Mouse (Mus musculus) small intestine, adult 2 months (tissue): ENCODE results near the gene BC067074. TPM values are rescaled to one million over a fixed set of nuclear protein-coding genes. Genes with fewer than 3 reads are reported as not detected.

ENCODE experiments used
- H3K27ac ChIP-seq: fragments of 200-500 bp; 2 replicates; pipeline ENCODE4 v1.5.1; 2012; ENCODE audit warnings: low read depth, low read length, control low read depth, inconsistent platforms; ENCODE audit not compliant: insufficient read depth
- H3K27me3 ChIP-seq: fragments of 200-500 bp; 2 replicates; pipeline ENCODE4 v1.6.1; 2012; ENCODE audit warnings: mild to moderate bottlenecking, moderate library complexity, low read length, inconsistent platforms; ENCODE audit not compliant: control insufficient read depth, insufficient read depth
- H3K36me3 ChIP-seq: fragments of 200-500 bp; 2 replicates; pipeline ENCODE4 v1.6.1; 2012; ENCODE audit warnings: mild to moderate bottlenecking, low read length, control low read depth, inconsistent platforms; ENCODE audit not compliant: control insufficient read depth, insufficient read depth
- H3K4me1 ChIP-seq: fragments of 200-500 bp; 2 replicates; pipeline ENCODE4 v1.6.1; 2012; ENCODE audit warnings: low read length, inconsistent platforms, mixed read lengths; ENCODE audit not compliant: control insufficient read depth, insufficient read depth, insufficient read length
- H3K4me3 ChIP-seq: fragments of 200-500 bp; 2 replicates; pipeline ENCODE4 v1.5.1; 2012; ENCODE audit warnings: low read depth, mild to moderate bottlenecking, control low read depth, inconsistent platforms, low read length, moderate library complexity
- CTCF ChIP-seq: fragments of 200-500 bp; IDR thresholded peaks from 2 replicates; pipeline ENCODE4 v1.5.1; 2012; ENCODE audit warnings: low read depth, mild to moderate bottlenecking, control low read depth, inconsistent platforms, low read length, moderate library complexity, mixed read lengths; ENCODE audit not compliant: insufficient replicate concordance, insufficient read length; ENCODE audit errors: extremely low read depth
- POLR2A ChIP-seq: fragments of 200-500 bp; IDR thresholded peaks from 2 replicates; pipeline ENCODE4 v1.6.1; 2012; ENCODE audit warnings: low read depth, mild to moderate bottlenecking, control low read depth, inconsistent platforms, low read length, moderate library complexity
- WGBS: fragments of 180-500 bp; shearing (Covaris S2); methylation state at CpG from one replicate; pipeline ENCODE4 v1.1.7; 2018; 5-methylcytosine and 5-hydroxymethylcytosine counted together
- polyA plus RNA-seq: library from polyadenylated mRNA; depleted of rRNA; stranded (reverse); fragments of >200 nt; gene quantifications from 2 replicates; pipeline ENCODE4 v1.2.3, GENCODE M21; 2012

The BC067074 gene
- polyA plus RNA-seq, 1 experiment, result 0.10 TPM

GRCm38 (mm10) chr13:113332256-113332655, 39.3 kb downstream of the BC067074 start:
- H3K36me3 ChIP-seq, result no peaks in the 10 kb centered on the region
- TF ChIP-seq CTCF (no peak), POLR2A (no peak)
- WGBS, result 54% methylated on average over 7 of the region's 7 CpGs
- H3K4me1 ChIP-seq, result no peaks in the 10 kb centered on the region
- H3K27me3 ChIP-seq, result no peaks in the 10 kb centered on the region
- H3K4me3 ChIP-seq, result no peak overlapping the region
- H3K27ac ChIP-seq, result no peak overlapping the region

DNA sequence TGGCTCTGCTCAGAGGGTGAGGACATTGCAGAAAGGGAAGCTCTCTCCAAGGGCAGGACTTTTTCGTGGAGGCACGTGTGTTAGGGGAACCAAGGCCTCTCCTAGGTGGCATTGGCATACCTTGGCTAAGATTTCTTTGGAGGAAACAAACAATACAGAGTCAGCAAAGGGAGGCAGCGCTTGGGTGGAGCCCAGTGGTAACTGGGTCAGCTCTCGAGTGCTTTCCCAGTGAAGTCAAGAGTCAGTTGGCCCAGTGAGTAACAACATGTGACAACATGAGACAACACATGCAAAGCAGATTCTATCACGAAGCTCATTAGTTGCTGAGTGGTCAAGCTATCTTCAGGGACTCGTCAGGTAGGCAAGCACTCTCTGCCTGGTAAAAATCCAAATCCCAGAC, 40.4 kb downstream of the BC067074 start:
- H3K4me1 ChIP-seq, result no peaks in the 10 kb centered on the region
- TF ChIP-seq POLR2A (no peak), CTCF (no peak)
- 71% methylated on average over 6 of the region's 6 CpGs for WGBS

DNA sequence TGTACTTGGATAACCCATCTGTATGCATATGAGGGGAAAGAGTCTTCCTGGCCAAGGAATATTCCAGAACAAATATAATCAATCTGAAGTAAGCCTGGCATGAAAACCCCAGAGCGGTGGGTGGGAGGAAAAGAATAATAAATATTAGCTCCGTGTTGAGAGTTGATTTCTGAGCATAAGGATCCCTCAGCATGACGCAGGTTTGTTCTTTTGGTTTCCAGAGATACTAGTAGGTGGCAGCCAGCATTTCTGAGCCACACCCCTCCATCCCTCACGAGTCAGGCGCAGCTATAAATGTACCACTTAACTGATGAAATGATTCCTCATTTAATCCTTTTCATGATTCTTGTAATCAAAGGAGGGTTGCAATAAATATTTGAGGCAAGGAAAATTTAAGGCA, 41.0 kb downstream of the BC067074 start:
- Histone ChIP-seq H3K4me1 (no peaks in the 10 kb centered on the region), H3K27me3 (no peaks in the 10 kb centered on the region), H3K4me3 (no peak overlapping the region), H3K36me3 (no peaks in the 10 kb centered on the region), H3K27ac (no peak overlapping the region)
- 66% methylated on average over 5 of the region's 5 CpGs for WGBS
- no peak for TF ChIP-seq CTCF
- no peak for TF ChIP-seq POLR2A

More for the DNA sequence above, 40.4 kb downstream of the BC067074 start:
- no peaks in the 10 kb centered on the region for H3K27me3 ChIP-seq
- no peak overlapping the region for H3K27ac ChIP-seq
- H3K36me3 ChIP-seq, result no peaks in the 10 kb centered on the region
- H3K4me3 ChIP-seq, result no peak overlapping the region

GRCm38 (mm10) chr13:113334773-113335172, 41.8 kb downstream of the BC067074 start:
- 75% methylated on average over 4 of the region's 4 CpGs for WGBS
- H3K36me3 ChIP-seq, result no peaks in the 10 kb centered on the region
- no peak overlapping the region for H3K27ac ChIP-seq
- no peak overlapping the region for H3K4me3 ChIP-seq
- no peaks in the 10 kb centered on the region for H3K4me1 ChIP-seq
- H3K27me3 ChIP-seq, result no peaks in the 10 kb centered on the region
- no peak for TF ChIP-seq CTCF
- TF ChIP-seq POLR2A, result no peak

GRCm38 (mm10) chr13:113337223-113337858, 44.4 kb downstream of the BC067074 start:
- Histone ChIP-seq H3K36me3 (no peaks in the 10 kb centered on the region), H3K27me3 (no peaks in the 10 kb centered on the region), H3K4me1 (no peaks in the 10 kb centered on the region), H3K27ac (no peak overlapping the region), H3K4me3 (no peak overlapping the region)
- no peak for TF ChIP-seq CTCF
- no peak for TF ChIP-seq POLR2A
- 62% methylated on average over 6 of the region's 6 CpGs for WGBS

DNA sequence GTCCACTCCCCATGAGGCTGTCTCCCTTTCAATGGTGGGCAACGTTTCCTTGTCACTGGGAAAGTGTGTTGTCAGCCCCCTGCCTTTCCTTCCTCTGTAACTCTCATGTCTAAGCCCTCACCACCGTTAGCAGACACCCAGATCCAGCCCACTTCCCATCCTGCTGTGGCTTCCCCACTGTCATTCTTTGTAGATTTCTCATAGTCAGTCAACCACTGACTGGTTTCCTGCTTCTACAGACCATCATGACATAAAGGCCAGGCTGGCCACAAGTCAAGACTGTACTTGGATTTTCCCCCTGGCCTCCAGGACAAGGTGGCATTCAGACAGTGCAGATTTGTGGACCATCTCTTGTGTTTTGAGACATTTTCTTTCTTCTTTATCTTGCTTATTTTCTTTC, 47.7 kb downstream of the BC067074 start:
- Histone ChIP-seq H3K27ac (no peak overlapping the region), H3K27me3 (no peaks in the 10 kb centered on the region), H3K4me1 (no peaks in the 10 kb centered on the region), H3K36me3 (no peaks in the 10 kb centered on the region), H3K4me3 (no peak overlapping the region)
- 67% methylated on average over 2 of the region's 2 CpGs for WGBS
- no peak for TF ChIP-seq CTCF
- TF ChIP-seq POLR2A, result no peak

- Histone ChIP-seq H3K27me3 (no peaks in the 10 kb centered on the region), H3K36me3 (no peaks in the 10 kb centered on the region), H3K4me3 (no peak overlapping the region)
Observed at GRCm38 (mm10) chr13:113341161-113341560, 48.2 kb downstream of the BC067074 start.

More at GRCm38 (mm10) chr13:113341161-113341560, 48.2 kb downstream of the BC067074 start:
- TF ChIP-seq CTCF (no peak), POLR2A (no peak)
- Histone ChIP-seq H3K4me1 (no peaks in the 10 kb centered on the region), H3K27ac (no peak overlapping the region)
